Mouse (Mus musculus) midbrain, embryonic 15.5 days (tissue): ENCODE data around the gene Cckbr. TPM values are rescaled to one million over a fixed set of nuclear protein-coding genes. Genes with fewer than 3 reads are reported as not detected.
"Not testable (repeated sequence)": the region's sequence is repeated elsewhere in the genome, so short reads cannot be mapped to it uniquely, and the experiment has no call there.

ENCODE experiments used
- ATAC-seq: fragments of 200-750 bp; cut with Nextera tagmentation; replicated peaks from 2 replicates; pipeline ENCODE4 v1.8.0; 2017; ENCODE audit warnings: moderate TSS enrichment
- H3K27ac ChIP-seq: fragments of 300-500 bp; sonication (generic); 2 replicates; pipeline ENCODE4 v1.5.1; 2015; ENCODE audit warnings: mild to moderate bottlenecking, inconsistent platforms
- H3K27me3 ChIP-seq: fragments of 300-500 bp; sonication (generic); replicated peaks from 2 replicates; pipeline ENCODE4 v1.6.1; 2015; ENCODE audit warnings: inconsistent platforms
- H3K36me3 ChIP-seq: fragments of 300-500 bp; sonication (generic); replicated peaks from 2 replicates; pipeline ENCODE4 v1.6.1; 2015; ENCODE audit warnings: inconsistent platforms
- H3K4me1 ChIP-seq: fragments of 300-500 bp; sonication (generic); 2 replicates; pipeline ENCODE4 v1.6.1; 2015; ENCODE audit warnings: inconsistent platforms
- H3K4me2 ChIP-seq: fragments of 300-500 bp; sonication (generic); 2 replicates; pipeline ENCODE4 v1.6.1; 2015; ENCODE audit warnings: inconsistent platforms, mild to moderate bottlenecking, moderate library complexity
- H3K4me3 ChIP-seq: fragments of 300-500 bp; sonication (generic); 2 replicates; pipeline ENCODE4 v1.5.1; 2015; ENCODE audit warnings: mild to moderate bottlenecking, inconsistent platforms
- H3K9ac ChIP-seq: fragments of 300-500 bp; sonication (generic); 2 replicates; pipeline ENCODE4 v1.6.1; 2015; ENCODE audit warnings: mild to moderate bottlenecking, inconsistent platforms
- H3K9me3 ChIP-seq: fragments of 300-500 bp; sonication (generic); 2 replicates; pipeline ENCODE4 v1.6.1; 2016; ENCODE audit warnings: inconsistent platforms
- WGBS: fragments of 180-500 bp; shearing (Covaris S2); methylation state at CpG from one replicate; pipeline ENCODE4 v1.1.7; 2015; ENCODE audit warnings: mixed read lengths; 5-methylcytosine and 5-hydroxymethylcytosine counted together
- polyA plus RNA-seq: library from polyadenylated mRNA; unstranded; fragments of >200 nt; fragmentation: Nextera tagmentation; extraction: Ambion mirVana; gene quantifications from 2 replicates; pipeline ENCODE4 v1.2.1, GENCODE M21; 2015

The Cckbr gene
- polyA plus RNA-seq, 1 experiment from 2014 or later = 5.9 TPM

GRCm38 (mm10) chr7:105411874-105412632 is 13.5 kb upstream of the Cckbr start:
- H3K4me2 ChIP-seq, H3K36me3 ChIP-seq, H3K27ac ChIP-seq, H3K9me3 ChIP-seq, H3K27me3 ChIP-seq, H3K4me1 ChIP-seq, H3K4me3 ChIP-seq, H3K9ac ChIP-seq: not testable (repeated sequence)
- ATAC-seq = peak; percentile 43; the same call in 1 of the 2 replicates
- 56% methylated on average over 8 of the region's 8 CpGs for WGBS

- WGBS = 60% methylated on average over 6 of the region's 6 CpGs
- Histone ChIP-seq H3K4me3 (no peak overlapping the region), H3K4me1 (no peaks in the 10 kb centered on the region), H3K9me3 (no peaks in the 10 kb centered on the region), H3K27me3 (no peaks in the 10 kb centered on the region), H3K4me2 (no peak overlapping the region), H3K9ac (no peak overlapping the region), H3K36me3 (no peaks in the 10 kb centered on the region), H3K27ac (no peak overlapping the region)
- ATAC-seq = no peak
These were observed 11.1 kb upstream of the Cckbr start for GRCm38 (mm10) chr7:105414385-105414784.

- Histone ChIP-seq H3K27me3 (no peaks in the 10 kb centered on the region), H3K4me1 (no peaks in the 10 kb centered on the region), H3K27ac (no peak overlapping the region), H3K9me3 (no peaks in the 10 kb centered on the region), H3K36me3 (no peaks in the 10 kb centered on the region), H3K4me2 (no peak overlapping the region), H3K9ac (no peak overlapping the region), H3K4me3 (no peak overlapping the region)
- no peak for ATAC-seq
- 95% methylated on average over 7 of the region's 7 CpGs for WGBS
These were observed 9.0 kb upstream of the Cckbr start for GRCm38 (mm10) chr7:105416529-105416928.

- peak; percentile 74 for ATAC-seq
- 71% methylated on average over 5 of the region's 5 CpGs for WGBS
- 0 out of 2 replicates have a peak overlapping the region, but pooled peaks have one; percentile 25 for H3K27ac ChIP-seq
These were observed 7.4 kb upstream of the Cckbr start for GRCm38 (mm10) chr7:105418106-105418505.

GRCm38 (mm10) chr7:105420903-105421302 is 4.6 kb upstream of the Cckbr start:
- ATAC-seq = no peak
- Histone ChIP-seq H3K4me1 (peaks cover 8% of the 10 kb centered on the region; the same call in 1 of the 2 replicates), H3K4me3 (no peak overlapping the region), H3K27me3 (no peaks in the 10 kb centered on the region), H3K9me3 (no peaks in the 10 kb centered on the region), H3K9ac (no peak overlapping the region), H3K4me2 (no peak overlapping the region), H3K27ac (no peak overlapping the region), H3K36me3 (no peaks in the 10 kb centered on the region)
- WGBS = 68% methylated on average over 2 of the region's 2 CpGs

More at GRCm38 (mm10) chr7:105418106-105418505, 7.4 kb upstream of the Cckbr start:
- H3K4me3 ChIP-seq = no peak overlapping the region
- H3K9me3 ChIP-seq = no peaks in the 10 kb centered on the region
- H3K27me3 ChIP-seq = no peaks in the 10 kb centered on the region
- H3K4me1 ChIP-seq = no peaks in the 10 kb centered on the region
- no peak overlapping the region for H3K4me2 ChIP-seq
- no peaks in the 10 kb centered on the region for H3K36me3 ChIP-seq
- H3K9ac ChIP-seq = no peak overlapping the region

- Histone ChIP-seq H3K4me3 (no peak overlapping the region), H3K27me3 (peaks cover 6% of the 10 kb centered on the region), H3K36me3 (no peaks in the 10 kb centered on the region), H3K9ac (no peak overlapping the region), H3K9me3 (no peaks in the 10 kb centered on the region), H3K4me2 (no peak overlapping the region), H3K4me1 (peaks cover 16% of the 10 kb centered on the region; the same call in 1 of the 2 replicates), H3K27ac (no peak overlapping the region)
- 35% methylated on average over 5 of the region's 5 CpGs for WGBS
- ATAC-seq = no peak
These were observed 1.2 kb upstream of the Cckbr start for GRCm38 (mm10) chr7:105424368-105424767.

GRCm38 (mm10) chr7:105426051-105426450 is 520 bp downstream of the Cckbr start:
- Histone ChIP-seq H3K36me3 (no peaks in the 10 kb centered on the region), H3K27me3 (peaks cover 6% of the 10 kb centered on the region), H3K4me1 (peaks cover 16% of the 10 kb centered on the region; the same call in 1 of the 2 replicates), H3K4me3 (peak overlapping the region; percentile 59), H3K9me3 (no peaks in the 10 kb centered on the region), H3K4me2 (peak overlapping the region; percentile 86), H3K9ac (peak overlapping the region; percentile 50), H3K27ac (no peak overlapping the region)
- peak; percentile 71 for ATAC-seq
- under 1% methylated on average over 11 of the region's 11 CpGs for WGBS

- H3K4me2 ChIP-seq = no peak overlapping the region
- 81% methylated on average over 1 of the region's 1 CpGs for WGBS
- H3K9ac ChIP-seq = no peak overlapping the region
- H3K4me1 ChIP-seq = no peaks in the 10 kb centered on the region
- no peak overlapping the region for H3K4me3 ChIP-seq
- no peaks in the 10 kb centered on the region for H3K36me3 ChIP-seq
- H3K27ac ChIP-seq = no peak overlapping the region
- no peak for ATAC-seq
- no peaks in the 10 kb centered on the region for H3K27me3 ChIP-seq
- no peaks in the 10 kb centered on the region for H3K9me3 ChIP-seq
These were observed 6.5 kb downstream of the Cckbr start for GRCm38 (mm10) chr7:105432058-105432457.

GRCm38 (mm10) chr7:105433859-105434258 is 8.3 kb downstream of the Cckbr start:
- Histone ChIP-seq H3K9me3 (no peaks in the 10 kb centered on the region), H3K27ac (no peak overlapping the region), H3K4me2 (no peak overlapping the region), H3K9ac (no peak overlapping the region), H3K4me1 (no peaks in the 10 kb centered on the region), H3K27me3 (no peaks in the 10 kb centered on the region), H3K36me3 (no peaks in the 10 kb centered on the region), H3K4me3 (no peak overlapping the region)
- WGBS = 87% methylated on average over 17 of the region's 17 CpGs
- no peak for ATAC-seq

- no peak for ATAC-seq
- H3K4me3 ChIP-seq = no peak overlapping the region
- H3K27ac ChIP-seq = no peak overlapping the region
- no peak overlapping the region for H3K9ac ChIP-seq
- H3K36me3 ChIP-seq = no peaks in the 10 kb centered on the region
- WGBS = 86% methylated on average over 22 of the region's 22 CpGs
- no peak overlapping the region for H3K4me2 ChIP-seq
- no peaks in the 10 kb centered on the region for H3K4me1 ChIP-seq
- H3K9me3 ChIP-seq = no peaks in the 10 kb centered on the region
- H3K27me3 ChIP-seq = no peaks in the 10 kb centered on the region
These were observed 9.3 kb downstream of the Cckbr start for GRCm38 (mm10) chr7:105434798-105435197.

- no peaks in the 10 kb centered on the region for H3K36me3 ChIP-seq
- H3K9ac ChIP-seq = no peak overlapping the region
- WGBS = 85% methylated on average over 7 of the region's 7 CpGs
- no peaks in the 10 kb centered on the region for H3K4me1 ChIP-seq
- no peak overlapping the region for H3K4me2 ChIP-seq
- H3K4me3 ChIP-seq = no peak overlapping the region
- H3K27me3 ChIP-seq = no peaks in the 10 kb centered on the region
- H3K9me3 ChIP-seq = no peaks in the 10 kb centered on the region
- no peak for ATAC-seq
- no peak overlapping the region for H3K27ac ChIP-seq
These were observed 12.6 kb downstream of the Cckbr start for GRCm38 (mm10) chr7:105437979-105438772.

GRCm38 (mm10) chr7:105441426-105441825 is 15.9 kb downstream of the Cckbr start:
- Histone ChIP-seq H3K9me3 (no peaks in the 10 kb centered on the region), H3K4me1 (no peaks in the 10 kb centered on the region), H3K9ac (no peak overlapping the region), H3K27ac (no peak overlapping the region), H3K4me2 (no peak overlapping the region), H3K27me3 (no peaks in the 10 kb centered on the region), H3K4me3 (no peak overlapping the region), H3K36me3 (no peaks in the 10 kb centered on the region)
- 69% methylated on average over 4 of the region's 4 CpGs for WGBS
- ATAC-seq = no peak
